Mouse (Mus musculus) lung, embryonic 14.5 days (tissue): ENCODE measurements at regions not wholly inside any gene's neighbourhood (a gene's known extent, or its start where the extent isn't known, plus 50 kb on each side); places are given as distances from the start of the nearest gene placed in this dataset.

Source experiments
- ATAC-seq: fragments of 200-750 bp; cut with Nextera tagmentation; 2 replicates; pipeline ENCODE4 v1.8.0; 2017; ENCODE audit warnings: mild to moderate bottlenecking, moderate TSS enrichment, moderate library complexity; ENCODE audit not compliant: insufficient read depth
- DNase-seq: peaks from one replicate; pipeline ENCODE4 v3.0.0-alpha.2; 2015
- H3K27ac ChIP-seq: fragments of 300-500 bp; sonication (generic); 2 replicates; pipeline ENCODE4 v1.5.1; 2014; ENCODE audit warnings: low read depth, mild to moderate bottlenecking, moderate library complexity
- H3K27me3 ChIP-seq: fragments of 300-500 bp; sonication (generic); 2 replicates; pipeline ENCODE4 v1.6.1; 2014; ENCODE audit warnings: low read length, control low read depth; ENCODE audit not compliant: insufficient read depth
- H3K36me3 ChIP-seq: fragments of 300-500 bp; sonication (generic); 2 replicates; pipeline ENCODE4 v1.6.1; 2014; ENCODE audit warnings: control low read depth; ENCODE audit not compliant: insufficient read depth
- H3K4me1 ChIP-seq: fragments of 300-500 bp; sonication (generic); 2 replicates; pipeline ENCODE4 v1.6.1; 2014; ENCODE audit warnings: antibody characterized with exemption, control low read depth; ENCODE audit not compliant: insufficient read depth
- H3K4me2 ChIP-seq: fragments of 300-500 bp; sonication (generic); 2 replicates; pipeline ENCODE4 v1.6.1; 2014; ENCODE audit warnings: mild to moderate bottlenecking
- H3K4me3 ChIP-seq: fragments of 300-500 bp; sonication (generic); 2 replicates; pipeline ENCODE4 v1.5.1; 2014; ENCODE audit warnings: low read depth, low read length
- H3K9ac ChIP-seq: fragments of 300-500 bp; sonication (generic); 2 replicates; pipeline ENCODE4 v1.6.1; 2014
- H3K9me3 ChIP-seq: fragments of 300-500 bp; sonication (generic); 2 replicates; pipeline ENCODE4 v1.6.1; 2016; ENCODE audit warnings: low read depth, low read length, control low read depth
- CTCF ChIP-seq: IDR thresholded peaks from 2 replicates; pipeline ENCODE4 v1.5.1; 2016; ENCODE audit warnings: antibody characterized with exemption, low read depth
- WGBS: fragments of 180-500 bp; shearing (Covaris S2); extraction: QIAGEN DNeasy Blood & Tissue Kit; methylation state at CpG from one replicate; pipeline ENCODE4 v1.1.7; 2014; 5-methylcytosine and 5-hydroxymethylcytosine counted together

DNA sequence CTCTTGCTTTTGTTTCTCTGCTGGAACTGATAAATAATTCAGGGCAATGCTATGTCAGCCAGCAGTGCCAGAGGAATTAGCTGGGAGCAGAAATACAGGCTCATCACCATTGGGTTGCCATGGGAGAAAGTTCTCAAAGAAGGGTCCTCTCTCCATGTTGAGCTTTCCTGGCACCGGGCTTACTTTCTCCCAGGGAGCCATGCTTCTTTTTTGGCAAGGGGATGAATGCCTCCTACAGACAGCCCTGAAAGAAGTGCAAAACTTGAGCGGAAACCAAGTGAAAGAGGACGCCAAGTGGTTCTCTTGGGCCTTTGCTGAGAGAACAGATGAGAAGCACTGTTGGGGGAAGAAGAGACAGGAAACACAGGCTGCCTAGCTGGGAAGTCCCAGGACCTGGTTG is 102.2 kb upstream of the Lifr start:
- Histone ChIP-seq H3K4me2 (no peak overlapping the region), H3K27me3 (no peaks in the 10 kb centered on the region), H3K27ac (no peak overlapping the region), H3K4me1 (no peaks in the 10 kb centered on the region), H3K9me3 (no peaks in the 10 kb centered on the region), H3K9ac (no peak overlapping the region), H3K36me3 (no peaks in the 10 kb centered on the region), H3K4me3 (no peak overlapping the region)
- ATAC-seq = no peak
- no peak for TF ChIP-seq CTCF
- WGBS = 68% methylated on average over 3 of the region's 3 CpGs
- peak; percentile 8 for DNase-seq

DNA sequence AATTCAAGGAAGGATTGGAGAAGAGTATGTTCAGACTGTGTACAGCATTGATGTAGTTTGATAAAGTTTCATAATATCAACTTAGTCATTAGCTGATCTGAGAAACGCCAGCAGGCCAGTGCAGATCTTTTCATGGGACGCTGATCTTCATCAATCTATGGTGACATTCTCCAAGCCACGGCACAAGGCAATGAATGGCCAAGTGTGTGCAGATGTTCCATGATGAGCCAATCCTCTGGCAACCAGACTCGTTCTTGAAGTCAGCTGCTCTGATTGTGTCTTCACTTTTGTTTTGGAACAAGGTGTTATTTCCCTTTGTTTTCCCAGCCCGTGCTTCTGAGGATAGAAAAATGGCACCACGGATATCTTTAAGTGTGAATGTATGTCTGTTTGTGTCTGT is 101.3 kb upstream of the Lifr start:
- no peak for ATAC-seq
- no peak overlapping the region for H3K27ac ChIP-seq
- no peak overlapping the region for H3K4me2 ChIP-seq

DNA sequence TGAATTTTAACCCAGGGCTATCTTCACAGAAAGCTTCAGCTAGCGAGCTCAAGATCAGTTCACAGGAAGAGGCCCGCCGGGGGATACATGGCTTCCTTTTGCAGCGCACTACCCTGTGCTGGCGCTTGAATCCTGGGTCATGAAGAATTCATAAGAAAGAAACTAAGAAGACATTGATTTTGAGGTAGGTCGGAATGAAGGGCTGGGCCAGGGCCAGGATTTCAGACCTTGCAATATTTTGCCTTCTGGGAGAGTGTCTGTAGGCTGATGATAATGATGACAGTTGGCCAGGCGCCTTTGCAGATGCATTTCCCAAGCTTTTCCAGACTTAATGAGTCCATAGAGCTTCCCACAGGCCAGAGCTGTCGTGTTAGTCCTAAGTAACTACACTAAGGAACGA is 97.2 kb upstream of the Lifr start:
- 58% methylated on average over 9 of the region's 9 CpGs for WGBS
- Histone ChIP-seq H3K9me3 (no peaks in the 10 kb centered on the region), H3K27me3 (no peaks in the 10 kb centered on the region), H3K4me2 (no peak overlapping the region), H3K9ac (no peak overlapping the region), H3K27ac (no peak overlapping the region), H3K36me3 (no peaks in the 10 kb centered on the region), H3K4me3 (no peak overlapping the region), H3K4me1 (no peaks in the 10 kb centered on the region)
- no peak for TF ChIP-seq CTCF
- ATAC-seq (no peak), DNase-seq (peak; percentile 38)

More for the DNA sequence above, 101.3 kb upstream of the Lifr start:
- H3K4me3 ChIP-seq = no peak overlapping the region
- H3K27me3 ChIP-seq = no peaks in the 10 kb centered on the region
- no peaks in the 10 kb centered on the region for H3K9me3 ChIP-seq
- no peak for TF ChIP-seq CTCF
- no peaks in the 10 kb centered on the region for H3K36me3 ChIP-seq
- WGBS = 62% methylated on average over 6 of the region's 6 CpGs
- no peaks in the 10 kb centered on the region for H3K4me1 ChIP-seq
- no peak for DNase-seq
- no peak overlapping the region for H3K9ac ChIP-seq

DNA sequence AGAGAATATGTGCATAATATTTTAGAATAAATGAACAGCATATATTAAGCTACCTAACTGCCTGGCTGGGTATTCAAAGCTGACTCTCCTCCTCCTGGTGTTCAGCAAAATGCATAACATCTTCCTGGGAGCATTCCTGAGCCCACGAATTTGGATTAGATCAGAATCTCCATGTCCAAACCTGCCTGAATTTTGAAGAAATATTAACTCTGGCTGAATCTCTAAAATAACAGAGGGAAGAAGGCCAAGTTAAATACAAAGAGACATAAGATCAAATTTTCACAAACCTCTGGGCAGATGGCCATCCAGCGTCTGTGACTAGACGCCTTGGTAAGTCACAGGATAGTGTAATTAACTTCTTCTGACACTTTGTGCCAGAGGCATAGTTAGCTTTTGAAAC is 95.2 kb upstream of the Lifr start:
- Histone ChIP-seq H3K27me3 (no peaks in the 10 kb centered on the region), H3K4me3 (no peak overlapping the region), H3K27ac (no peak overlapping the region), H3K9ac (no peak overlapping the region), H3K4me1 (no peaks in the 10 kb centered on the region), H3K9me3 (no peaks in the 10 kb centered on the region), H3K36me3 (no peaks in the 10 kb centered on the region), H3K4me2 (no peak overlapping the region)
- ATAC-seq (no peak), DNase-seq (no peak)
- 0 out of 2 replicates have a peak, but pooled peaks have one; percentile 15 for TF ChIP-seq CTCF
- 54% methylated on average over 3 of the region's 3 CpGs for WGBS

DNA sequence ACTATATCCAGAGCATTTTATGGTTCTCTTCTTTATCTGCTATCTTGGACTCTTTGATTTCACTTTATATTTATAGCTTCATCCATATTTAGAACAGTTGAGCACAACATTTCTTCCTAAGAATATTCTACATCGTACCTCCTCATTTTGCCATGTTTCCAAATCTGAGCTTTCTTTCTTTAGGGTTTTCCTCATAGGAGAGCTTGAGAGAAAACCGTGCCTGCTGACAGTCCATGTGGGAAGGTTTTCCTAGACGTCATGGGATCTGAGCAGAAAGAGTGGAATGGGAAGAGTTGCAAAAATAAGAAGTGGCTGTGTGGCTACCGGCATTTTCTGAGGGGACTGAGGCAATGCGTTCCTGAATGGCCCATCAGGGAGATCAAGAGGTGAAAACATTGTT is 92.5 kb upstream of the Lifr start:
- Histone ChIP-seq H3K9ac (no peak overlapping the region), H3K36me3 (no peaks in the 10 kb centered on the region), H3K27me3 (no peaks in the 10 kb centered on the region), H3K4me2 (no peak overlapping the region), H3K27ac (no peak overlapping the region), H3K9me3 (no peaks in the 10 kb centered on the region), H3K4me1 (no peaks in the 10 kb centered on the region), H3K4me3 (no peak overlapping the region)
- no peak for ATAC-seq
- no peak for DNase-seq
- TF ChIP-seq CTCF = no peak
- 66% methylated on average over 5 of the region's 5 CpGs for WGBS

DNA sequence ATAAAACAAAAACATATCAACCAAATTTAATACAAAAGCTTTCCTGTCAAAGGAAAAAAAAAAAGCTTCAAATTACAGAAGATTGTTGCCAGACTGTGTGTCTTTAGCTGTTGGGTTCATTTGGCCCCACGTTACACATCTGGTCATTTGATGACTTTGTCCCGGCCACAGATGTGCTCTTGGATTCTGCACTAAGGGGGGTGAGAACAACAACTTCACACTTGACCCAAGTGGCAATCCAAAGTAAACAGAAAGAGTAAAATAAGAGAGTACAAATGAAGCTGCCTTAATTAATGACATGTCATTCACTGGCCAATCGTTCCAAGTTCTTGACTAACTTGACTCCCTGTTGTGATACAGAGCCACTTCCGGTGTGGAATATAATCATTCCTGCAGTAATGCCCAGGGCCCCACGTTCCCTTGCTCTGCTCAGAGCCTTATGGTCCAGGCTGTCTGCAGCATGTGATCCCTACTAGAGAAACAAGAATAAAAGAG is 91.8 kb upstream of the Lifr start:
- no peaks in the 10 kb centered on the region for H3K27me3 ChIP-seq
- H3K4me1 ChIP-seq = no peaks in the 10 kb centered on the region
- H3K4me3 ChIP-seq = no peak overlapping the region
- H3K9me3 ChIP-seq = no peaks in the 10 kb centered on the region
- H3K27ac ChIP-seq = no peak overlapping the region
- TF ChIP-seq CTCF = no peak
- no peak overlapping the region for H3K9ac ChIP-seq
- no peak for ATAC-seq
- WGBS = 59% methylated on average over 5 of the region's 5 CpGs
- no peak overlapping the region for H3K4me2 ChIP-seq
- no peaks in the 10 kb centered on the region for H3K36me3 ChIP-seq
- no peak for DNase-seq

DNA sequence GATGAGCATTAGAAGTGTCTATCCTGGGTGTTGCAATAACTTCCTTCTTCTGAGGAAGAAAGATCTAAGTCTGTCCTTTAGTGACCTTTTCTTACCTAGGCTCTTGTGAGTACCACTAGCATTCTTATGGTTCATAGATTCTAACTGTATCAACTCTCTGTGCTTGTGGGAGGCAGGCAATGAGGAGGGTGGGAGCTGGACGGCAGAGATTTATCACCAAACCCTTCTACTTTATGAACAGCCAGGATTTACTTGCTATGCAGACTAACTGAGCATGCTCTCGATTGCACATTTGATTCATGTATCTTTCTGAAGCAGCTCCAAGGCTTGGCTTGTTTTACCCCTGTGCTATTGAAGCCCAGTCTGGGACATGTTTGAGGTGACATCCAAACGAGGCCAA is 90.7 kb upstream of the Lifr start:
- Histone ChIP-seq H3K27me3 (no peaks in the 10 kb centered on the region), H3K36me3 (no peaks in the 10 kb centered on the region), H3K4me3 (no peak overlapping the region), H3K9ac (no peak overlapping the region), H3K27ac (no peak overlapping the region), H3K9me3 (no peaks in the 10 kb centered on the region), H3K4me2 (no peak overlapping the region), H3K4me1 (no peaks in the 10 kb centered on the region)
- no peak for TF ChIP-seq CTCF
- WGBS = 66% methylated on average over 3 of the region's 3 CpGs
- no peak for ATAC-seq
- DNase-seq = no peak

DNA sequence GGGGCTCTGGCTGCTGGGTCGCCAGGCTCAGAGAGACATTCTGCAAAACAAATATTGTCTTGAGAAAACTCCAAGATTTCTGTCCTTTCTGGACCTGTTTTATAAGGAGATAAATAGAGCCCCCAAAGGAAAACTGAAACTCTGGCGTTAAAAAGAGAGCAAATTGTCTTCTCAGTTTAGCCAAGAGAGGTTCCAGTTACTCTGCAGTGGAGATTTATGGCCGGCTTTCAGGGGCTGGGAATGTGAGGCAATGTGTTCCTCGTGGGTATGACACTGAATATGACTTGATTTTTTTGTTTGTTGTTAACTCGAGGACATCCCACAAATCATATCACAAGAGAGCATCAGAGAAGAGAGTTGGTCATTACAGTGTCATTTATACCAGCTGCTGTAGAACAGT is 88.2 kb upstream of the Lifr start:
- Histone ChIP-seq H3K4me1 (no peaks in the 10 kb centered on the region), H3K9ac (no peak overlapping the region), H3K27ac (no peak overlapping the region), H3K4me2 (no peak overlapping the region), H3K9me3 (no peaks in the 10 kb centered on the region), H3K36me3 (no peaks in the 10 kb centered on the region), H3K27me3 (no peaks in the 10 kb centered on the region), H3K4me3 (no peak overlapping the region)
- ATAC-seq (no peak), DNase-seq (no peak)
- 39% methylated on average over 5 of the region's 5 CpGs for WGBS
- no peak for TF ChIP-seq CTCF
